In the genomic region with DNA sequence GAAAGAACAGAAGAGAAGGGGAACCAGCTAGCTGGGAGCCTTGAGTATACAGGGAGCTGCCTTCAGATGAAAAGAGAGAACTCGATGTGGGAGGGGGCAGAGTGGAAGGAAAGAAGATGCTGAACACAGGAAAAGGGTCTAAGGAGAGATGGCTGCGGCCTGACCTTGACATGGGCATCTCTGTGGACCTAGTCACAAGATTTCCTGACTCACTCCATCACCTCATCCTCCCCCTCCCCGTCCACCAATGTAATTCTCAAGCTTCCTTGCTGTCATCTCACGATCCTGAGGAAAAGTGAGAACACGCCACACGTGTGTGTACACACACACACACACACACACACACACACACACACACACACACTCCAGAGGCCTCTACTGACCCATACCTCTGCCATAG, we compare ENCODE assay signal across 9 mouse cellular contexts. TPM values are rescaled to one million over a fixed set of nuclear protein-coding genes. Genes with fewer than 3 reads are reported as not detected.
DNase-seq lines count a peak whose midpoint lies in the region; ATAC-seq and TF ChIP-seq lines count a peak whose summit lies in the region.
"Had no signal": no experiment of that assay in that cellular context is flagged by ENCODE, and none has a peak within 500 bp of the region (broad histone marks: within the 10 kb centered on the region; RNA-seq: fewer than 3 reads in every experiment).

No protein-coding gene starts in this region.

- H3K36me3 ChIP-seq in heart, adult 2 months (ENCODE audit: control insufficient read depth, insufficient read depth, low read length): peaks cover 2% of the 10 kb centered on the region; the same call in 1 of the 2 replicates
- H3K36me3 ChIP-seq in testis, adult 2 months (ENCODE audit: control insufficient read depth, insufficient read depth, low read length): no peaks in the 10 kb centered on the region
- no peaks in the 10 kb centered on the region for H3K36me3 ChIP-seq in liver, embryonic 11.5 days (ENCODE audit: control insufficient read depth, insufficient read depth, low read length)

- WGBS in heart, adult 2 months: 66% methylated on average over 6 of the region's 6 CpGs
- WGBS in liver, embryonic 11.5 days: 55% methylated on average over 6 of the region's 6 CpGs

- peaks cover 7% of the 10 kb centered on the region for H3K4me1 ChIP-seq in heart, adult 2 months (ENCODE audit: control insufficient read depth, insufficient read depth, low read length)
- peaks cover 2% of the 10 kb centered on the region; the same call in 1 of the 2 replicates for H3K4me1 ChIP-seq in testis, adult 2 months (ENCODE audit: control insufficient read depth, insufficient read depth, low read length)
- peaks cover 15% of the 10 kb centered on the region for H3K4me1 ChIP-seq in liver, embryonic 11.5 days (replicated peaks; ENCODE audit: control insufficient read depth, insufficient read depth, low read length)

- intact Hi-C loops in heart, adult 2 months (cut with DNase I): no loop called here
- intact Hi-C loops in left cerebral cortex, postnatal 36 days (cut with DNase I): no loop called here

- H3K4me2 ChIP-seq in liver, embryonic 11.5 days: no peak overlapping the region; the same call in 1 of the 2 replicates

- no peaks in the 10 kb centered on the region for H3K9me3 ChIP-seq in liver, embryonic 11.5 days (ENCODE audit: control insufficient read depth, low read length)

- TF ChIP-seq EP300 in heart, adult 2 months (IDR thresholded peaks at IDR 0.05; ENCODE audit: insufficient read depth, low read depth, low read length): no peak

- no peaks in the 10 kb centered on the region for H3K27me3 ChIP-seq in heart, adult 2 months (ENCODE audit: control insufficient read depth, insufficient read depth, low read length)
- H3K27me3 ChIP-seq in testis, adult 2 months (ENCODE audit: control insufficient read depth, insufficient read depth, low read length): no peaks in the 10 kb centered on the region
- no peaks in the 10 kb centered on the region for H3K27me3 ChIP-seq in liver, embryonic 11.5 days (replicated peaks; ENCODE audit: control insufficient read depth, insufficient read depth, low read length)

- TF ChIP-seq POLR2A in heart, adult 2 months (IDR thresholded peaks at IDR 0.05; ENCODE audit: insufficient read depth, low read depth, low read length): no peak
- TF ChIP-seq POLR2A in testis, adult 2 months (IDR thresholded peaks at IDR 0.05; ENCODE audit: control insufficient read depth, low read depth, low read length): no peak

- no peak overlapping the region for H3K4me3 ChIP-seq in heart, adult 2 months
- no peak overlapping the region for H3K4me3 ChIP-seq in testis, adult 2 months (ENCODE audit: control insufficient read depth, low read depth, low read length)
- H3K4me3 ChIP-seq in liver, embryonic 11.5 days (ENCODE audit: low read depth, low read length): no peak overlapping the region

- DNase-seq in heart, adult 2 months: no peak
- DNase-seq in heart, postnatal 4 days: no peak
- DNase-seq in testis, postnatal 10 days (ENCODE audit: low spot score): no peak
- no peak for DNase-seq in liver, embryonic 11.5 days (ENCODE audit: low spot score)
- no peak for DNase-seq in layer of hippocampus, adult 8-10 months (ENCODE audit: low spot score in 2 of 2)
- no peak for DNase-seq in left cerebral cortex, postnatal 36 days (ENCODE audit: low spot score in 2 of 2)
- DNase-seq in urinary bladder, postnatal 36 days (ENCODE audit: low spot score in 2 of 2): no peak

- TF ChIP-seq CTCF in heart, adult 2 months (IDR thresholded peaks at IDR 0.05): no peak
- no peak for TF ChIP-seq CTCF in testis, adult 2 months (IDR thresholded peaks at IDR 0.05; ENCODE audit: control insufficient read depth, insufficient read depth, insufficient replicate concordance, low read depth, low read length)

- no peak overlapping the region for H3K9ac ChIP-seq in heart, adult 2 months (ENCODE audit: low read depth, low read length)
- H3K9ac ChIP-seq in liver, embryonic 11.5 days (ENCODE audit: low read depth, low read length): no peak overlapping the region

- peak overlapping the region; percentile 75 for H3K27ac ChIP-seq in heart, adult 2 months
- H3K27ac ChIP-seq in testis, adult 2 months (ENCODE audit: control insufficient read depth, insufficient read depth, low read depth, low read length): peak overlapping the region; percentile 75
- H3K27ac ChIP-seq in liver, embryonic 11.5 days (ENCODE audit: low read depth, low read length): peak overlapping the region; percentile 62

- no peaks in the 10 kb centered on the region for H3K79me2 ChIP-seq in heart, adult 2 months (replicated peaks; ENCODE audit: control insufficient read depth, insufficient read depth, low read length)

- no peak for ATAC-seq in liver, embryonic 11.5 days (replicated peaks; ENCODE audit: low FRiP score)
- ATAC-seq: CD4-positive, CD25-positive, alpha-beta regulatory T cell, adult 4 months had no signal

RNA-seq across cellular contexts. Expression of a gene that starts 17.2 kb away (rescaled TPM):
- total RNA-seq in heart, adult 2 months (2021): 1 to 10 TPM; 6.2 to 7.5 TPM
- polyA plus RNA-seq in heart, adult 2 months (2012; rRNA removed): 6.0 and 9.1 TPM in 2 replicates
- total RNA-seq in heart, postnatal 4 days (2021): 10 to 100 TPM; 19.5 to 19.6 TPM
- polyA plus RNA-seq in testis, adult 2 months (2012; rRNA removed): 1.5 and 1.8 TPM in 2 replicates
- polyA plus RNA-seq in liver, embryonic 11.5 days (2014; fragmentation: Nextera tagmentation; extraction: Ambion mirVana): 3.6 and 4.1 TPM in 2 replicates
- total RNA-seq in layer of hippocampus, adult 8-10 months (2022): 1 to 10 TPM; 3.2 to 3.9 (median 3.5) TPM
- total RNA-seq in left cerebral cortex, postnatal 36 days (2021): 1 to 10 TPM; 3.5 to 6.1 TPM
- polyA plus RNA-seq: CD4-positive, CD25-positive, alpha-beta regulatory T cell, adult 4 months had no signal
